In the genomic region with DNA sequence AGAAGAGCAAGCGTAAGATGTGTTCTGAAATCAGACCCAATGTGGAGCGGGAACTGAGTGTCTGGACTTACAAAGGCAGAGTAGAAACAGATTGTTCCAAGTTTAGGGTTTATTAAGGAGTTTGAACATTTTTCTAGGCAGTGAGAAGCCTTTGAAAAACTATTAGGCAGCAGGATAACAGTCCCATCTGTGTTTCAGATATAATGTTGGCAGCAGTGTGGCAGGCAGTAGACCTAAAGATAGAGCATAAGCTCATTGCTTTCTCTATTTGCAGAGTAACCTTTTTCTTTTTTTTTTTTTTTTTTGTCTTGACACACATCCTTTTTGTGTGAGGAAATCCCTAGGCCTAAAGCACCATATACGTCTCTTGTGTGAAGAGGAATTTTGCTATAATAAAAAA, we compare ENCODE assay signal across 16 mouse cellular contexts.
"Had no signal": no experiment of that assay in that cellular context is flagged by ENCODE, and none has a peak within 500 bp of the region (broad histone marks: within the 10 kb centered on the region; RNA-seq: fewer than 3 reads in every experiment).

No protein-coding gene starts in this region.

- H3K4me1 ChIP-seq: limb, embryonic 12.5 days; limb, embryonic 15.5 days; liver, embryonic 12.5 days; liver, embryonic 15.5 days had no signal

- H3K27ac ChIP-seq: limb, embryonic 12.5 days; limb, embryonic 15.5 days; liver, embryonic 12.5 days; liver, embryonic 15.5 days had no signal

- H3K4me3 ChIP-seq: limb, embryonic 12.5 days; limb, embryonic 15.5 days; liver, embryonic 12.5 days; liver, embryonic 15.5 days had no signal

- H3K27me3 ChIP-seq: limb, embryonic 12.5 days; limb, embryonic 15.5 days; liver, embryonic 12.5 days; liver, embryonic 15.5 days had no signal

- DNase-seq: kidney, adult 18-20 months; kidney, adult 9 months; kidney, postnatal 14 days; kidney, postnatal 4 days; left cerebral cortex, postnatal 4 days; lung, adult 18-20 months; lung, postnatal 14 days; lung, postnatal 4 days; midbrain, embryonic 14.5 days; thymus, adult 2 months; thymus, postnatal 14 days; thymus, postnatal 4 days had no signal

- H3K36me3 ChIP-seq: limb, embryonic 12.5 days; limb, embryonic 15.5 days; liver, embryonic 12.5 days; liver, embryonic 15.5 days had no signal

- H3K9me3 ChIP-seq: limb, embryonic 12.5 days; limb, embryonic 15.5 days; liver, embryonic 12.5 days; liver, embryonic 15.5 days had no signal
